Mouse (Mus musculus) urinary bladder, adult 18-20 months (tissue): ENCODE data around the gene Gm49342.
"Not testable (repeated sequence)": the region's sequence is repeated elsewhere in the genome, so short reads cannot be mapped to it uniquely, and the experiment has no call there.

Source experiments
- DNase-seq, 2 experiments: peaks; one replicate each; pipeline ENCODE4 v3.0.0; 2022; ENCODE audit warnings: low spot score in 2 of 2, mixed read lengths in 2 of 2

Gm49342 gene

DNA sequence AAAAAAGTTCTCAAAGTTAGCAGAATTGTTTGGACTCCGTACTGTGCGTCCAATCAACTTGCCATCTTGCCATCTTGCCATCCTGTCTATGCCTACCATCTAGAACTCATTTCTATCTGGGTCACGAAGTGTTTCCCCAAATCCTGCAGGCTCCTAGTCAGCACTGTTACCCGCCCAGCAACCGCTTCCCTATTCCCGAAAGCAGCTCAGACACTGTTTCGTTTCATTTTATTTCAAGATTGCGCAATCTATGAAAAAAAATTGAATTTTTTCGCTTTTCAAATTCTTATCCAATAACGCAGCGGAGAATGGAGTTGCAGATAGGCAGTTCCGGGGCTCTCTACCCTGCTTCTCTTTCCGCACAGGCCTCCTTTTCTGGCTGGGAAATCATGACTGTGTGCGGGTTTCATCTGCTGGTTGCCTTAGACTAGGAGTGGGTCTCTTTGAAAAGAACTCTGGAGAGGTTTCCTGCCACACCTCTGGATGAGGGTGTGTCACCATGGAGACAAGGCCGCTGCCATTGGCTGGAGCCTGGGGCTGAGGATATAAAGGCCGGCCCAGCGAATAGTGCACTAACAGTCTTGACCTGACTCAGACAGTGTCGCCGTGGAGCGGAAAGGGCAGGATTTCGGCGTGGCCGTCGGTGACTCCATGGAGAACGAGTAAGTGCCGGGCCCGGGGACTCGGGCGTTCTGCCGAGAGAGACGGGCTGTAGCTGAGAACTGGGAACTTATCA is at the start of gene Gm49342:
Gene Gm49342 (plus strand): TSS at position 586 of the 736 bp plus-strand sequence.
- DNase-seq: peak; percentile 96 to 97

GRCm38 (mm10) chr14:50895407-50895806 is 48.9 kb upstream of the Gm49342 start:
- no peak for DNase-seq

DNA sequence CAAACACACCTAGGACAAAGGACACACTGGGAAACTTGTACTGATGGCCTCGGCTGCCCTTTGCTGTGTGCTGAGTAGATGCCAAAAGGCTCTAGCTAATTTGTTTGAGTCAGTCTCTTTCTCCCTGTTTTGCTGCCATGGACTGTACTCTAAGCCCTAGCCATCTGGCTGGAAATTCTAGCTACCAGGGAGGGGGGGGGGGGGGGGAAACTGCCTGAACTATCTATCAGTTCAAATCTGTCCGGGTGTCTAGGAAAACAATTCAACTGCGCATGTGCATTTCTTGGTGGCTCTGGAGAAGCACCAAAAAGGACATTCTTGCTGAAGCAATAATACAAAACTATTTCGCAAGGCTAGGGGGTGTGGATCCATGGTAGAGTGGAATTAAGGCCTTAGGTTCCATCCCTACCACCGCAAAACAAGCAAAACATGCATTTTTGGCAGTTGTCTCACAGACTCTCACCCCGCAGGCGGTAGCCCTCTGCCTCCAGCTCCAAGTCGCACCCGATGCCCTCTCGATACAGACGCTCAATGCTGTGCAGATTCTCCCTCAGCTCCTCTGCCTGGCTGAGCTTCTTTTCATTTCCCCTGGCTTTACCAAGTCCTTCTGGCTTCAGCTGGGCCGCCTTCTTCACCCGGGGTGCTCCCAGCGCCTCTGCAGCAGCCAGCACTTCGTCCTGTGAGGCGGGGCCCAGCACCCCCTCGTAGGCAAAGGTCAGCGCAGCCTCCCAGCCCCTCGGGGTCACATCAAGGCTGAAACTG is 48.2 kb upstream of the Gm49342 start:
- DNase-seq: peak; percentile 33 to 62

DNA sequence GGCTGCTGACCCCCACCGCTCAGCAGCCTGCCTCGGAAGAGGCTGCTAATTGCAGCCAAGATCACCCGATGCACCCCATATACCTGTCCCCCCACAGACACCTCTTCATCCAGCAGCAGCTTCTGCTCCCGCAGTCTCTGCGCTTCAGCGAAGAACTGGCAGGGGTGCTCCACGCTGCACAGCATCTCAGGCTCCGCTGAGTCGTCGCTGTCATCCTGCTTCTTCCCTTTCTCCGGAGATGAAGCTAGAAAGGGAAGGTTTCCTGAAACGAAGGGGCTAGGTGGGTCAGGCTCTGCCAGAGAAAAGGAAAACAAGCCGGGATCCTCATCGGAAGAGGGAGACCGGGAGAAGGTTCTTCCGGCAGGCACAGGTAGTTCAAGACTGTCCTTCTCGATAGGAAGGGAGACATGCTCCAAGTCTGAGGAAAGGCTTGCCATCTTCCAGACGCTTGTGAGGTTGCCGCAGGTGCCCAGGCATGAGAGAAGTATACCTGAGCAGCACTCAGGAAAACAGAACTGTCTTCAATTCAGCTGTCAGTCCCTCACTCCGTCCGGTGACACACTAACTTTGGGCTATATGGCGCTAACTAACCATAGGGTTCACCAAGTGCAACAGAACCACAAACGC is 47.5 kb upstream of the Gm49342 start:
- peak in 1 of 2 experiments; percentile 7 for DNase-seq

DNA sequence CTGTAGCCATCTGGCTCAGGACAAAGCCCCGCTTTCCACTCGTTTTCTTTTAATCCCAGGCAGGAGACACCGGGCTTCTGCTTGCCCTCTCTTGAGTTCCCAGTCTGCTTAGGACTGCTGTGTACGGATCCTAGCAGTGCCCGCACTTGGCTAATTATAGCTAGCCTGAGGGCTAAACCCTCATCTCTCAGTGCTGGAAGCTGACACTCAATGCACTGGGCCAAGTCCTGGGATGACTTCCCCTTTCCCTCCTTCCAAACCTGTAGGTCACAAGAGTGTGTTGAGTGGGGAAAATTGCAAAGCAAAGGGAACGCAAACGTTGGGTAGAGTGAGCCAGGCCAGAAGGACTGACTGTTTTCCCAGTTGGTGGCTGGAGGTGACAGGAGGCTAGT is 46.9 kb upstream of the Gm49342 start, which contains the start of gene Klhl33:
Gene Klhl33 (minus strand): TSS at position 134 of the 392 bp plus-strand sequence.
- no peak for DNase-seq

DNA sequence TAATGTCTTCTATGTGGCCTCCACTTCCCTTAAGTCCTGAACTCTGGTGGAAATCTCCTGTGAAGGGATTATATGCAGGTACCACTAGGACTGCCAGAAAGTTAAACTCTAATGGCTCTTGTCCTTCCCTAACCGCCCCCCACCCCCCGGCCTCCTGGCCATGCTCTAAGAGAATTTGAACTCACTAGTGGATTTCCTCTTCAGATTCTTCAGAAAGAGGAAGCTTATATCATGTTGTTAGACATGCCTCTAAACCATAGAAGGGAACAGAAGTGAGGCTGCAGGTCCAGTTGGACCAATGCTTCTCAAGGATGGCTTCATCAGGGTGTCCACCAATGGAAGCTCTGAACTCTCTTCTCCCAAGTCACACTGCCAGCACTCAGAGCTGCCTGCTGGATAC is 46.3 kb upstream of the Gm49342 start:
- DNase-seq: not testable (repeated sequence)

- DNase-seq: no peak
Observed at GRCm38 (mm10) chr14:50903973-50904827, 40.1 kb upstream of the Gm49342 start.

DNA sequence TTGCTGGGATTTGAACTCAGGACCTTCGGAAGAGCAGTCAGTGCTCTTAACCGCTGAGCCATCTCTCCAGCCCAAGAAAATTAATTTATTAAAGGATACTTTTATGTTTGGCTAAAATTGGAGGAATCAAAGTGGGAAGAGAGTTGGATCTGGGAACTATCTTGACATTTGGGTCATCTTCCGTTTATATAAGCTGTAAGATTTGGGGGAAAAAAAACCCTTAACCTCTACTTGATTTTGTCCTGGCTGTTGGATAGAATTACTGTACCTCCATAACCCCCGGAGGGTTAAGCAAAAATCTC is 39.5 kb upstream of the Gm49342 start:
- no peak for DNase-seq

DNA sequence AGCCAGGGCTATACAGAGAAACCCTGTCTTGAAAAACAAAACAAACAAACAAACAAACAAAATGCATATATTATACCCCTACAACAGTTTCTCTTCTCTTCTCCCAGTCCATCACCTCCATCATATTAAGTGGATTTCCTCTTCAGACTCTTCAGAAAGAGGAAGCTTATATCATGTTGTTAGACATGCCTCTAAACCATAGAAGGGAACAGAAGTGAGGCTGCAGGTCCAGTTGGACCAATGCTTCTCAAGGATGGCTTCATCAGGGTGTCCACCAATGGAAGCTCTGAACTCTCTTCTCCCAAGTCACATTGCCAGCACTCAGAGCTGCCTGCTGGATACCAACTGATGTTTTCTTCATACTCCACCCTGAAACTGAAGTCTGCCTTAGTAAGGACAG is 39.0 kb upstream of the Gm49342 start:
- DNase-seq: not testable (repeated sequence)

DNA sequence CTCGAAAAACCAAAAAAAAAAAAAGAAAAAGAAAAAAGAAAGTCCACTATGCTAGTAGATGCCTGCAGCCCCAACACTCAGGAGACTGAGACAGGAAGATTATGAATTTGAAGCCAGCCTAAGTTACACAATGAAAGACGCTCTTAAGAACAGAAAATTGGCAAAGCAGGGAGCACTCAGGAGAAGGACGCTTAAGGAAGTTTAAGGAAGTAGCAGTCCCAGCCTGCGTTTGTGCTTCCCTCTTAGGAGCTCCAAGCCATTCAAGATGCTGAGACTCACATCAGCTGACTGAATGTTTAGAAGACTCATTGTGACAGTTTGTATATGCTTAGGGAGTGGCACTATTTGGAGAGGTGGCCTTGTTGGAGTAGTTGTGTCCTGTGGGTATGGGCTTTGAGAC is 36.2 kb upstream of the Gm49342 start:
- no peak for DNase-seq

GRCm38 (mm10) chr14:50911356-50911755 is 33.0 kb upstream of the Gm49342 start:
- no peak for DNase-seq

GRCm38 (mm10) chr14:50923437-50923836 is 20.9 kb upstream of the Gm49342 start:
- DNase-seq: not testable (repeated sequence)

GRCm38 (mm10) chr14:50924281-50925064 is 19.8 kb upstream of the Gm49342 start, which contains the start of the genes Osgep and Apex1:
TSS of gene Osgep (minus strand) at chr14:50924893.
TSS of gene Apex1 (plus strand) at chr14:50924968.
- peak; percentile 93 to 97 for DNase-seq

DNA sequence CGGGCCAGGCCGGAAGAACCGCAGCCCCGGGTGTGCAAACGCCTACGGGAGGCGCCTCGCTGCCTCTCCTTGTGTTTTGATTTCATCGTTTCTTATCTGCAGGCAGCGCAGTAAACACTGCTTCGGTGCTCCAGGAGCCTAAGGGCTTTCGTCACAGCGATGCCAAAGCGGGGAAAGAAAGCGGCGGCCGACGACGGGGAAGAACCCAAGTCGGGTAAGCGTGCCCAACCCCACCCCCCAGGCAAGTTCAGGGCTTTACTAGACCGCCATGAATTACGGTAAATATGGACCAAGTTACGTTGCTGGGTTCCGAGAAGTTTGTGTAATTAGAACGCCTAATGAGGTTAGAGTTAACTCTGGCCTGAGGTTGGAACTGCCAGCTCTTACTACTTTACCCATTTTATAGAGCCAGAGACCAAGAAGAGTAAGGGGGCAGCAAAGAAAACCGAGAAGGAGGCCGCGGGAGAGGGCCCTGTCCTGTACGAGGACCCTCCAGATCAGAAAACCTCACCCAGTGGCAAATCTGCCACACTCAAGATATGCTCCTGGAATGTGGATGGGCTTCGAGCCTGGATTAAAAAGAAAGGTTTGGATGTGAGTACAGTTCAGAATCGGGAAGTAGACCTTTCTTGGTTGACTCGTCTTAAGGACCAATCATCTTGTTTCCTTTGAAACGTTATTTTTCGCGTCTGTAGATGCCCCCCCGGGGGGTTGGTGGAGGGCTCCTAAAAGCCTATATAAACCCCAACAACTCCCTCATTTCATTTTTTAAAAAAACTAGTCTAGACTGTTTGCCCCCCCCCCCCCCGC is 19.0 kb upstream of the Gm49342 start:
- no peak for DNase-seq

- DNase-seq: no peak
Observed at GRCm38 (mm10) chr14:50927366-50927765, 17.0 kb upstream of the Gm49342 start.

DNA sequence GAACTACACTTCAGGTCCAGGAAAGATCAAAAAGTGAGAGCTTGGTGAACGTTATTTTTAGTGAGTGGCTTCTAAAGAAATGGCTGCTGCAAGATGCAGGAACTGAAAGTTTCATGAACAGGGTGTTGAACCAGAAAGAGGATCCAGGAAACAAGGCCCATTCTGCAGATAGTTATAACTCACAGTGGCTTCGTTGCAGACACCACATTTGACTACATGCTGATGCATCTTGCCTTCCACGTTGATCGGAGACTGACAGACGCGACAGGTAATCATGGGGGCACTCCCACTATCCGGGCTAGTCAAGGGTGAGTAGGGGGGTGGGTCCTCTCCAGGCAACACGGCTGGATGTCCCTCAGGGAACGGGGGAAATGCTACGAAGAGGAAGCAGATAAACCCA is 14.4 kb upstream of the Gm49342 start:
- DNase-seq: no peak

GRCm38 (mm10) chr14:50930377-50930753 is 14.0 kb upstream of the Gm49342 start:
- DNase-seq: peak; percentile 52 to 70

DNA sequence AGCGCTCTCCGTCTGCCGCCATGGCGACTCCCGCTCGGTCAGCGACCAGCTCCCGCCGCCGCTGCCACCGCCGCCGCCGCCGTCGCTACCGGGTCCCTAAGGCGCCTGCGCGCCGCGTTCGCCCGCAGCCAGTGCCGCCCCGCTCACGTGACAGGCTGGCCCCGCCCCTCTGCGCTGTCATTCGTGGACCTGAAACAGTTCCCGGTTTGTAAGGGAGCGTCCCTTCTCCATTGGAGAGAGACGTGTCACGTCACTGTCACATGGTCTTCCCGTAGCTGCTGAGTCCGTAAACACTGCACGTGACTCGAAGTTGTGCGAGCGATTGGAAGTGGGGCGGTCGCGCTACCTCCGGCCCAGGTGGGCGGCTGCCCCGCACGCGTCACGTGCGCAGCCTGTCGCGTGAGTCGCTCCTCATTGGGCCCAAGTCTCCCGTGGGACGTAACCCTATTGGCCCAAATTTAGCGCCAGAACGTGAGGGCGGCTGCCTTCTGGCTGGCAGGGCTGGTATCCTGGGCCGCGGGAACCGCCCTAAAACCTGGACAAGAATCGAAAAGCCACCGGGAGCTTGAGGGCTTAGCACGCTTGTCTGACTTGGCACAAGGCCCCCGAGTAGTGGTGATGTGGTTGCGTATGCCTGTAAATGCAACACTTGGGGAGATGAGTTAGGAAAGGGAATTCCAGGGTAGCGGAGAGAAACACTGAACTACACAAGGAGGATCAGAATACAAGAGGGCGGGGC is 13.4 kb upstream of the Gm49342 start, which contains the start of the genes Pip4p1 and Pnp:
Gene Pip4p1 (minus strand): TSS at position 103 of the 739 bp plus-strand sequence.
Gene Pnp (plus strand): TSS at position 329 of the 739 bp plus-strand sequence.
- peak; percentile 99 for DNase-seq

- no peak for DNase-seq
Observed at GRCm38 (mm10) chr14:50931493-50932020, 12.8 kb upstream of the Gm49342 start.
